Mouse (Mus musculus) MEL (cell line): ENCODE results near the gene Acsl3. TPM values are rescaled to one million over a fixed set of nuclear protein-coding genes. Genes with fewer than 3 reads are reported as not detected.

Source experiments
- DNase-seq: peaks from one replicate; pipeline ENCODE4 v3.0.0; 2011; ENCODE audit warnings: low read depth, low spot score
- H3K27ac ChIP-seq: 2 replicates; pipeline ENCODE4 v1.5.1; 2012; ENCODE audit warnings: low read depth, mild to moderate bottlenecking, control low read depth, low read length, moderate library complexity; ENCODE audit not compliant: control insufficient read depth
- H3K27me3 ChIP-seq, 2 experiments: fragments of 150-350 bp in 1 of 2; sonication (generic) in 1 of 2; 2 replicates each; pipeline ENCODE4 v1.6.1; 2012; ENCODE audit warnings: low read length in 2 of 2, mild to moderate bottlenecking in 2 of 2, improper control_type of control experiment in 1 of 2, moderate library complexity in 1 of 2; ENCODE audit not compliant: insufficient read depth in 2 of 2, control insufficient read depth in 1 of 2
- H3K36me3 ChIP-seq, 2 experiments: 2 replicates each; pipeline ENCODE4 v1.6.1; 2012 to 2014; ENCODE audit warnings: low read length in 2 of 2, improper control_type of control experiment in 1 of 2, inconsistent platforms in 1 of 2, mild to moderate bottlenecking in 1 of 2; ENCODE audit not compliant: insufficient read depth in 2 of 2, control insufficient read depth in 1 of 2
- H3K4me1 ChIP-seq, 2 experiments: fragments of 150-350 bp in 1 of 2; sonication (generic) in 1 of 2; 2 replicates each; pipeline ENCODE4 v1.6.1; 2012; ENCODE audit warnings: low read length in 2 of 2, improper control_type of control experiment in 1 of 2, mild to moderate bottlenecking in 1 of 2; ENCODE audit not compliant: insufficient read depth in 2 of 2, control insufficient read depth in 1 of 2
- H3K4me3 ChIP-seq, 2 experiments: fragments of 150-350 bp in 1 of 2; sonication (generic) in 1 of 2; 2 replicates each; pipeline ENCODE4 v1.5.1; 2012; ENCODE audit warnings: low read depth in 2 of 2, low read length in 2 of 2, mild to moderate bottlenecking in 2 of 2, moderate library complexity in 2 of 2, control low read depth in 1 of 2, improper control_type of control experiment in 1 of 2; ENCODE audit not compliant: control insufficient read depth in 1 of 2, insufficient read depth in 1 of 2
- H3K79me2 ChIP-seq: 2 replicates; pipeline ENCODE4 v1.6.1; 2012; ENCODE audit warnings: mild to moderate bottlenecking, low read length, moderate library complexity; ENCODE audit not compliant: control insufficient read depth, poor library complexity, insufficient read depth
- H3K9ac ChIP-seq: 2 replicates; pipeline ENCODE4 v1.6.1; 2012; ENCODE audit warnings: low read depth, mild to moderate bottlenecking, control low read depth, low read length, moderate library complexity; ENCODE audit not compliant: control insufficient read depth, poor library complexity, severe bottlenecking
- H3K9me3 ChIP-seq: fragments of 150-350 bp; sonication (generic); replicated peaks from 2 replicates; pipeline ENCODE4 v1.6.1; 2012; ENCODE audit warnings: mild to moderate bottlenecking, low read length, improper control_type of control experiment, moderate library complexity; ENCODE audit not compliant: insufficient read depth
- BHLHE40 ChIP-seq: IDR thresholded peaks from 2 replicates; pipeline ENCODE4 v1.6.1; 2012; ENCODE audit warnings: low read depth, mild to moderate bottlenecking, inconsistent platforms, low read length, improper control_type of control experiment, borderline replicate concordance
- CHD1 ChIP-seq: IDR thresholded peaks from 2 replicates; pipeline ENCODE4 v1.6.1; 2012; ENCODE audit warnings: low read depth, mild to moderate bottlenecking, inconsistent platforms, low read length, improper control_type of control experiment
- CTCF ChIP-seq, 3 experiments: IDR thresholded peaks in 2 of 3; conservative IDR thresholded peaks in 1 of 3; 2 replicates each; pipeline ENCODE4 v1.5.1; 2011 to 2012; ENCODE audit warnings: low read length in 3 of 3, low read depth in 2 of 3, mild to moderate bottlenecking in 2 of 3, improper control_type of control experiment in 1 of 3, inconsistent platforms in 1 of 3, mixed read lengths in 1 of 3, moderate library complexity in 1 of 3; ENCODE audit not compliant: control insufficient read depth in 1 of 3, insufficient read depth in 1 of 3, poor library complexity in 1 of 3, severe bottlenecking in 1 of 3
- GABPA ChIP-seq: IDR thresholded peaks from 2 replicates; pipeline ENCODE4 v1.6.1; 2012; ENCODE audit warnings: low read depth, mild to moderate bottlenecking, inconsistent platforms, low read length, improper control_type of control experiment, moderate library complexity
- HCFC1 ChIP-seq: IDR thresholded peaks from 2 replicates; pipeline ENCODE4 v1.6.1; 2012; ENCODE audit warnings: low read depth, mild to moderate bottlenecking, inconsistent platforms, low read length, improper control_type of control experiment, moderate library complexity
- KAT2A ChIP-seq: conservative IDR thresholded peaks from 2 replicates; pipeline ENCODE4 v1.6.1; 2012; ENCODE audit warnings: low read depth, low read length, improper control_type of control experiment, inconsistent platforms
- MAFK ChIP-seq: IDR thresholded peaks from 2 replicates; pipeline ENCODE4 v1.6.1; 2011; ENCODE audit warnings: low read depth, mild to moderate bottlenecking, low read length, improper control_type of control experiment, borderline replicate concordance
- MAZ ChIP-seq: IDR thresholded peaks from 2 replicates; pipeline ENCODE4 v1.6.1; 2012; ENCODE audit warnings: low read depth, mild to moderate bottlenecking, inconsistent platforms, low read length, improper control_type of control experiment
- MXI1 ChIP-seq: IDR thresholded peaks from 2 replicates; pipeline ENCODE4 v1.6.1; 2011; ENCODE audit warnings: mild to moderate bottlenecking, low read depth, low read length, improper control_type of control experiment
- MYB ChIP-seq: IDR thresholded peaks from 2 replicates; pipeline ENCODE4 v1.6.1; 2011; ENCODE audit warnings: mild to moderate bottlenecking, low read depth, low read length, improper control_type of control experiment
- NELFE ChIP-seq: IDR thresholded peaks from 2 replicates; pipeline ENCODE4 v1.6.1; 2011; ENCODE audit warnings: low read depth, low read length, improper control_type of control experiment
- NRF1 ChIP-seq: IDR thresholded peaks from 2 replicates; pipeline ENCODE4 v1.6.1; 2014; ENCODE audit warnings: low read depth, mild to moderate bottlenecking, inconsistent platforms, low read length, improper control_type of control experiment, moderate library complexity; ENCODE audit not compliant: poor library complexity, insufficient read depth, severe bottlenecking
- POLR2AphosphoS2 ChIP-seq: IDR thresholded peaks from 2 replicates; pipeline ENCODE4 v1.6.1; 2011; ENCODE audit warnings: low read length, improper control_type of control experiment
- POLR2AphosphoS5 ChIP-seq: IDR thresholded peaks from 2 replicates; pipeline ENCODE4 v1.6.1; 2012; ENCODE audit warnings: low read depth, borderline replicate concordance, mild to moderate bottlenecking, inconsistent platforms, low read length, moderate library complexity, mixed read lengths
- RAD21 ChIP-seq: IDR thresholded peaks from 2 replicates; pipeline ENCODE4 v1.6.1; 2011; ENCODE audit warnings: mild to moderate bottlenecking, low read depth, low read length, improper control_type of control experiment
- SMC3 ChIP-seq: IDR thresholded peaks from 2 replicates; pipeline ENCODE4 v1.6.1; 2011; ENCODE audit warnings: low read depth, low read length, improper control_type of control experiment
- TBP ChIP-seq: IDR thresholded peaks from 2 replicates; pipeline ENCODE4 v1.8.0; 2011; ENCODE audit warnings: low read depth, low read length, improper control_type of control experiment
- USF2 ChIP-seq, 2 experiments: IDR thresholded peaks; 2 replicates each; pipeline ENCODE4 v1.6.1; 2011 to 2012; ENCODE audit warnings: improper control_type of control experiment in 2 of 2, low read length in 2 of 2, borderline replicate concordance in 1 of 2, inconsistent platforms in 1 of 2, low read depth in 1 of 2, mild to moderate bottlenecking in 1 of 2; ENCODE audit not compliant: insufficient read depth in 1 of 2
- ZC3H11A ChIP-seq: IDR thresholded peaks from 2 replicates; pipeline ENCODE4 v1.6.1; 2012; ENCODE audit warnings: low read depth, mild to moderate bottlenecking, inconsistent platforms, low read length, improper control_type of control experiment
- ZKSCAN1 ChIP-seq: IDR thresholded peaks from 2 replicates; pipeline ENCODE4 v1.6.1; 2012; ENCODE audit warnings: low read depth, mild to moderate bottlenecking, inconsistent platforms, low read length, improper control_type of control experiment, moderate library complexity
- ZMIZ1 ChIP-seq: IDR thresholded peaks from 2 replicates; pipeline ENCODE4 v1.6.1; 2012; ENCODE audit warnings: low read depth, mild to moderate bottlenecking, inconsistent platforms, low read length, improper control_type of control experiment, moderate library complexity
- polyA plus RNA-seq, 2 experiments: library from polyadenylated mRNA; stranded (reverse) in 1 of 2; unstranded in 1 of 2; fragments of >175 nt in 1 of 2; fragments of >200 nt in 1 of 2; gene quantifications; 2 replicates each; pipeline versions ENCODE4 v1.2.1 to v1.2.4; 2012; ENCODE audit warnings: low replicate concordance in 2 of 2, low read depth in 1 of 2; ENCODE audit not compliant: insufficient read length in 2 of 2, insufficient read depth in 1 of 2, missing spikeins in 1 of 2
- total RNA-seq: library from RNA; depleted of rRNA; stranded (reverse); fragments of 300-350 nt; gene quantifications from 2 replicates; pipeline ENCODE4 v1.2.3, GENCODE M21; 2012

Gene Acsl3
- total and polyA plus RNA-seq, 3 experiments, result 32.9 to 38.9 TPM; not detected in 1

GRCm38 (mm10) chr1:78641791-78642190 lies 15.8 kb upstream of the Acsl3 start:
- no peaks in the 10 kb centered on the region for H3K4me1 ChIP-seq
- no peaks in the 10 kb centered on the region; a peak in 1 of 4 replicates for H3K27me3 ChIP-seq
- no peak overlapping the region for H3K4me3 ChIP-seq
- H3K9ac ChIP-seq, result no peak overlapping the region
- H3K36me3 ChIP-seq, result no peaks in the 10 kb centered on the region
- no peak overlapping the region for H3K27ac ChIP-seq
- TF ChIP-seq ZMIZ1, result no peak
- no peak for TF ChIP-seq ZKSCAN1
- TF ChIP-seq NELFE, result no peak
- TF ChIP-seq CHD1, result no peak
- TF ChIP-seq ZC3H11A, result no peak
- no peak for TF ChIP-seq MAZ
- no peak for TF ChIP-seq SMC3
- no peak for TF ChIP-seq GABPA
- TF ChIP-seq POLR2AphosphoS5, result no peak
- no peak for TF ChIP-seq KAT2A
- TF ChIP-seq POLR2AphosphoS2, result no peak
- no peak for TF ChIP-seq USF2 (IDR thresholded peaks at IDR 0.05; ENCODE audit: borderline replicate concordance in 1 of 2, insufficient read depth in 1 of 2, low read depth in 1 of 2, low read length in 2 of 2)
- no peak for DNase-seq
- no peaks in the 10 kb centered on the region for H3K9me3 ChIP-seq
- no peaks in the 10 kb centered on the region for H3K79me2 ChIP-seq

- TF ChIP-seq MYB, result no peak
- no peak for TF ChIP-seq NRF1
- TF ChIP-seq, all 39 proteins: peak for 0
- DNase-seq, result no peak
- no peaks in the 10 kb centered on the region for H3K36me3 ChIP-seq
- no peaks in the 10 kb centered on the region for H3K79me2 ChIP-seq
- H3K4me3 ChIP-seq, result no peak overlapping the region
- no peaks in the 10 kb centered on the region for H3K9me3 ChIP-seq
- no peaks in the 10 kb centered on the region; a peak in 1 of 4 replicates for H3K27me3 ChIP-seq
- no peaks in the 10 kb centered on the region for H3K4me1 ChIP-seq
- no peak overlapping the region for H3K27ac ChIP-seq
- no peak overlapping the region for H3K9ac ChIP-seq
These were observed 15.4 kb upstream of the Acsl3 start for GRCm38 (mm10) chr1:78642197-78642596.

DNA sequence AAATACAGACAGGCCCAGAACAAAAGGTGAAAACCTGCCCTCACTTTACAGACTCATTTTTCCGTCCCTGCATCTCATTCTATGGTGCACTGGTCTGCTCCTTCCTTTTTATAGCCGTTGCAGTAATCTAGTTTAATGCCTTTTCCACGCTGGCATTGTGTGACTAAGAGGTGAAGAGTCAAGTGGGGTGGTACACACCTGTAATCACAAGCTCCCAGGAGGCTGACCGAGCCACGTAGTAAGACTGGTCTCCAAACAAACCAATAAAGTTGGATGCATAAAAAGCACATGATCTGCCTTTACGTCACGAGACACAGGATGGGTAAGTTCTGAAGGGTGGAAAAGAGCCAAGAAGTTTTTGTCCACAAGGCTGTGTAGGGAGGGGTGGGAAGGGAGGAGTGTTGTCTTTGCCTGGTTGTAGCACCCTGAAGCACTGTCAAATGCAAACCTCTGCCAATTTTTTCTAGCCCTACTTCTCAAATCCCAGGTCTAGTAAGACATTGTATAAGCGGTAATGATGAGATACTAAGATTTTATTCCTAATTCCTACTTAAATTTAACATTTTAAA lies 10.2 kb upstream of the Acsl3 start:
- Histone ChIP-seq H3K9me3 (no peaks in the 10 kb centered on the region), H3K9ac (no peak overlapping the region), H3K79me2 (no peaks in the 10 kb centered on the region), H3K4me3 (no peak overlapping the region), H3K36me3 (no peaks in the 10 kb centered on the region), H3K27ac (no peak overlapping the region), H3K27me3 (no peaks in the 10 kb centered on the region; a peak in 2 of 4 replicates), H3K4me1 (no peaks in the 10 kb centered on the region)
- no peak for DNase-seq
- TF ChIP-seq KAT2A (no peak), RAD21 (no peak), MXI1 (no peak), HCFC1 (no peak), BHLHE40 (no peak), TBP (no peak), CTCF (IDR thresholded peaks at IDR 0.05 in 2 of 3, conservative IDR thresholded peaks at IDR 0.05 in 1 of 3; ENCODE audit: control insufficient read depth in 1 of 3, insufficient read depth in 1 of 3, low read depth in 2 of 3, low read length in 3 of 3, poor library complexity in 1 of 3, severe bottlenecking in 1 of 3) (no peak), MAFK (no peak)
